Mouse (Mus musculus) kidney, postnatal 0 days (tissue): ENCODE measurements around the gene Nxnl1. TPM values are rescaled to one million over a fixed set of nuclear protein-coding genes. Genes with fewer than 3 reads are reported as not detected.

Source experiments
- ATAC-seq: fragments of 200-750 bp; cut with Nextera tagmentation; replicated peaks from 2 replicates; pipeline ENCODE4 v1.8.0; 2017; ENCODE audit warnings: low read depth, moderate number of reproducible peaks, moderate TSS enrichment, moderate library complexity; ENCODE audit not compliant: low FRiP score
- DNase-seq: peaks from one replicate; pipeline ENCODE4 v3.0.0-alpha.2; 2016; ENCODE audit warnings: low spot score
- H3K27ac ChIP-seq: fragments of 300-500 bp; sonication (generic); 2 replicates; pipeline ENCODE4 v1.5.1; 2014; ENCODE audit warnings: mild to moderate bottlenecking
- H3K27me3 ChIP-seq: fragments of 300-500 bp; sonication (generic); 2 replicates; pipeline ENCODE4 v1.6.1; 2014; ENCODE audit warnings: low read length, mixed read lengths; ENCODE audit not compliant: insufficient read depth
- H3K36me3 ChIP-seq: fragments of 300-500 bp; sonication (generic); 2 replicates; pipeline ENCODE4 v1.6.1; 2014; ENCODE audit warnings: low read length, mixed read lengths; ENCODE audit not compliant: insufficient read depth
- H3K4me1 ChIP-seq: fragments of 300-500 bp; sonication (generic); replicated peaks from 2 replicates; pipeline ENCODE4 v1.6.1; 2014; ENCODE audit warnings: antibody characterized with exemption, low read length, mixed read lengths; ENCODE audit not compliant: insufficient read depth
- H3K4me2 ChIP-seq: fragments of 300-500 bp; sonication (generic); 2 replicates; pipeline ENCODE4 v1.6.1; 2014; ENCODE audit warnings: mild to moderate bottlenecking, low read length, moderate library complexity, mixed read lengths
- H3K4me3 ChIP-seq: fragments of 300-500 bp; sonication (generic); replicated peaks from 2 replicates; pipeline ENCODE4 v1.5.1; 2014; ENCODE audit warnings: low read depth, low read length
- H3K9ac ChIP-seq: fragments of 300-500 bp; sonication (generic); 2 replicates; pipeline ENCODE4 v1.6.1; 2014; ENCODE audit warnings: low read depth, low read length
- H3K9me3 ChIP-seq: fragments of 300-500 bp; sonication (generic); replicated peaks from 2 replicates; pipeline ENCODE4 v1.6.1; 2016; ENCODE audit warnings: low read length, inconsistent platforms, mixed read lengths
- CTCF ChIP-seq: IDR thresholded peaks from 2 replicates; pipeline ENCODE4 v1.5.1; 2016; ENCODE audit warnings: antibody characterized with exemption, low read depth, mild to moderate bottlenecking, moderate library complexity
- WGBS: fragments of 180-500 bp; shearing (Covaris S2); extraction: QIAGEN DNeasy Blood & Tissue Kit; methylation state at CpG from one replicate; pipeline ENCODE4 v1.1.7; 2014; 5-methylcytosine and 5-hydroxymethylcytosine counted together
- polyA plus RNA-seq: library from polyadenylated mRNA; unstranded; fragments of >200 nt; fragmentation: Nextera tagmentation; extraction: Ambion mirVana; gene quantifications from 2 replicates; pipeline ENCODE4 v1.2.1, GENCODE M21; 2015

Nxnl1 gene
- polyA plus RNA-seq, 1 experiment from 2014 or later: 0.20 TPM

GRCm38 (mm10) chr8:71560765-71561164 lies 5.6 kb downstream of the Nxnl1 start:
- no peak for TF ChIP-seq CTCF
- Histone ChIP-seq H3K27me3 (peaks cover 12% of the 10 kb centered on the region; the same call in 1 of the 2 replicates), H3K4me2 (no peak overlapping the region), H3K27ac (no peak overlapping the region), H3K9ac (no peak overlapping the region), H3K36me3 (no peaks in the 10 kb centered on the region), H3K4me3 (no peak overlapping the region), H3K9me3 (no peaks in the 10 kb centered on the region), H3K4me1 (peaks cover 4% of the 10 kb centered on the region; the same call in 1 of the 2 replicates)
- 87% methylated on average over 5 of the region's 5 CpGs for WGBS
- DNase-seq (no peak), ATAC-seq (no peak)

GRCm38 (mm10) chr8:71560071-71560470 lies 6.3 kb downstream of the Nxnl1 start:
- H3K9me3 ChIP-seq: no peaks in the 10 kb centered on the region
- no peak for ATAC-seq
- no peak for DNase-seq
- H3K27ac ChIP-seq: no peak overlapping the region
- TF ChIP-seq CTCF: no peak
- H3K27me3 ChIP-seq: peaks cover 12% of the 10 kb centered on the region; the same call in 1 of the 2 replicates
- 73% methylated on average over 3 of the region's 3 CpGs for WGBS
- peaks cover 4% of the 10 kb centered on the region; the same call in 1 of the 2 replicates for H3K4me1 ChIP-seq
- no peak overlapping the region for H3K9ac ChIP-seq
- H3K4me3 ChIP-seq: no peak overlapping the region
- H3K4me2 ChIP-seq: no peak overlapping the region
- H3K36me3 ChIP-seq: no peaks in the 10 kb centered on the region

- H3K36me3 ChIP-seq: no peaks in the 10 kb centered on the region
- H3K4me2 ChIP-seq: peak overlapping the region; percentile 84
- no peaks in the 10 kb centered on the region for H3K9me3 ChIP-seq
- TF ChIP-seq CTCF: peak; percentile 17; the same call in 1 of the 2 replicates
- H3K4me1 ChIP-seq: peaks cover 4% of the 10 kb centered on the region; the same call in 1 of the 2 replicates
- DNase-seq: peak; percentile 94
- peak overlapping the region; percentile 61; the same call in 1 of the 2 replicates for H3K9ac ChIP-seq
- no peak overlapping the region for H3K27ac ChIP-seq
- 2% methylated on average over 24 of the region's 24 CpGs for WGBS
- H3K4me3 ChIP-seq: peak overlapping the region; percentile 52
- H3K27me3 ChIP-seq: peaks cover 12% of the 10 kb centered on the region; the same call in 1 of the 2 replicates
- peak; percentile 65 for ATAC-seq
These were observed 7.3 kb downstream of the Nxnl1 start for GRCm38 (mm10) chr8:71558958-71559690.

GRCm38 (mm10) chr8:71558071-71558957 lies 8.1 kb downstream of the Nxnl1 start, which contains the start of gene Tmem221:
Gene Tmem221, minus strand, starts transcription at chr8:71558871.
- H3K27ac ChIP-seq: no peak within 1 kb of the TSS
- peaks cover 12% of the 10 kb centered on the region; the same call in 1 of the 2 replicates for H3K27me3 ChIP-seq
- H3K9ac ChIP-seq: peak within 1 kb of the TSS; percentile 61
- peaks cover 4% of the 10 kb centered on the region; the same call in 1 of the 2 replicates for H3K4me1 ChIP-seq
- H3K4me3 ChIP-seq: peak within 1 kb of the TSS; percentile 52
- H3K9me3 ChIP-seq: no peaks in the 10 kb centered on the region
- 4% methylated on average over 70 of the region's 70 CpGs for WGBS
- DNase-seq (no peak), ATAC-seq (peak; percentile 34; the same call in 1 of the 2 replicates)
- H3K4me2 ChIP-seq: peak within 1 kb of the TSS; percentile 84
- TF ChIP-seq CTCF: no peak
- H3K36me3 ChIP-seq: no peaks in the 10 kb centered on the region

- Histone ChIP-seq H3K27me3 (peaks cover 7% of the 10 kb centered on the region; the same call in 1 of the 2 replicates), H3K27ac (no peak overlapping the region), H3K9me3 (no peaks in the 10 kb centered on the region), H3K36me3 (no peaks in the 10 kb centered on the region), H3K9ac (no peak overlapping the region), H3K4me2 (no peak overlapping the region), H3K4me1 (0 out of 2 replicates have a peak, but pooled peaks cover 4% of the 10 kb centered on the region), H3K4me3 (no peak overlapping the region)
- TF ChIP-seq CTCF: no peak
- DNase-seq: no peak
- WGBS: 75% methylated on average over 2 of the region's 2 CpGs
- no peak for ATAC-seq
These were observed 11.8 kb downstream of the Nxnl1 start for GRCm38 (mm10) chr8:71554644-71555043.

GRCm38 (mm10) chr8:71554001-71554400 lies 12.4 kb downstream of the Nxnl1 start:
- H3K36me3 ChIP-seq: no peaks in the 10 kb centered on the region
- H3K4me2 ChIP-seq: no peak overlapping the region
- ATAC-seq (no peak), DNase-seq (no peak)
- 0 out of 2 replicates have a peak, but pooled peaks cover under 1% of the 10 kb centered on the region for H3K4me1 ChIP-seq
- 69% methylated on average over 6 of the region's 6 CpGs for WGBS
- TF ChIP-seq CTCF: no peak
- peak overlapping the region; percentile 31; the same call in 1 of the 2 replicates for H3K27ac ChIP-seq
- H3K27me3 ChIP-seq: peaks cover 7% of the 10 kb centered on the region; the same call in 1 of the 2 replicates
- H3K9me3 ChIP-seq: no peaks in the 10 kb centered on the region
- no peak overlapping the region for H3K9ac ChIP-seq
- H3K4me3 ChIP-seq: no peak overlapping the region
